Mouse (Mus musculus) gastrocnemius, postnatal 10 days (tissue): ENCODE measurements around the gene Bglap. TPM values are rescaled to one million over a fixed set of nuclear protein-coding genes. Genes with fewer than 3 reads are reported as not detected.
"Not testable (repeated sequence)": the region's sequence is repeated elsewhere in the genome, so short reads cannot be mapped to it uniquely, and the experiment has no call there.

Source experiments
- DNase-seq: peaks from one replicate; pipeline ENCODE4 v3.0.0; 2021; ENCODE audit warnings: mixed read lengths
- total RNA-seq, 2 experiments: library from RNA; stranded (reverse); gene quantifications; 2 replicates each; pipeline ENCODE4 v1.2.3; 2021

The Bglap gene
- total RNA-seq, 2 experiments from 2014 or later: 175 TPM; not detected in 1

DNA sequence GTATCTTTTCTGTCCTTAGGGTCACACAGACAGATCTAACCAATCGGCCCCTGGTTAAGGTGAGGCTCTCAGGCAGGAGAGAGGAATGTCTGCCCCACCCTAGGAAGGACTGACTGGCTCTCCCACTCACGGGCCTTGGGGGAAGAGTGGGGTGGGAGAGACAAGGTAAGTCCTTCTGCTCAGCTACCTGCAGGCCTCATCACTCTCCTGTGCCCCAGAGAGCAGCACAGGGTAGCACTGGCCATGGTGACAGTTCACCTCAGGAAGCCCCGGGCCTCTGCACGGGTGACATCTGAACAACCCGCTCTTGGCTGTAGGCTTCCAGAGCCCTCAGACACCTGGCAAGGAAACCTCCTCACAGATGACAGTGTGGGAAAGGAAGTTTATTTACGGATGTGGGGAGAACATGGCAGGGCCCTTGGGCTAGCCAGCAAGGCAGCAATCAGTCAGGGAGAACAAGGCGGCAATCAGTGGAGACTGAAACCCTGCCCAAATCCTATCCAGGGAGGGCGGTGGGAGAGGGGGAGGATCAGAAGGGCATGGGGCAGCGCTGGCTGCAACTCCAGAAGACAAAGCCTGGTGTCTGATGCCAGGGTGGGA lies 9.6 kb upstream of the Bglap start:
- no peak for DNase-seq

GRCm38 (mm10) chr3:88382383-88382782 lies 1.9 kb downstream of the Bglap start:
- DNase-seq: not testable (repeated sequence)

DNA sequence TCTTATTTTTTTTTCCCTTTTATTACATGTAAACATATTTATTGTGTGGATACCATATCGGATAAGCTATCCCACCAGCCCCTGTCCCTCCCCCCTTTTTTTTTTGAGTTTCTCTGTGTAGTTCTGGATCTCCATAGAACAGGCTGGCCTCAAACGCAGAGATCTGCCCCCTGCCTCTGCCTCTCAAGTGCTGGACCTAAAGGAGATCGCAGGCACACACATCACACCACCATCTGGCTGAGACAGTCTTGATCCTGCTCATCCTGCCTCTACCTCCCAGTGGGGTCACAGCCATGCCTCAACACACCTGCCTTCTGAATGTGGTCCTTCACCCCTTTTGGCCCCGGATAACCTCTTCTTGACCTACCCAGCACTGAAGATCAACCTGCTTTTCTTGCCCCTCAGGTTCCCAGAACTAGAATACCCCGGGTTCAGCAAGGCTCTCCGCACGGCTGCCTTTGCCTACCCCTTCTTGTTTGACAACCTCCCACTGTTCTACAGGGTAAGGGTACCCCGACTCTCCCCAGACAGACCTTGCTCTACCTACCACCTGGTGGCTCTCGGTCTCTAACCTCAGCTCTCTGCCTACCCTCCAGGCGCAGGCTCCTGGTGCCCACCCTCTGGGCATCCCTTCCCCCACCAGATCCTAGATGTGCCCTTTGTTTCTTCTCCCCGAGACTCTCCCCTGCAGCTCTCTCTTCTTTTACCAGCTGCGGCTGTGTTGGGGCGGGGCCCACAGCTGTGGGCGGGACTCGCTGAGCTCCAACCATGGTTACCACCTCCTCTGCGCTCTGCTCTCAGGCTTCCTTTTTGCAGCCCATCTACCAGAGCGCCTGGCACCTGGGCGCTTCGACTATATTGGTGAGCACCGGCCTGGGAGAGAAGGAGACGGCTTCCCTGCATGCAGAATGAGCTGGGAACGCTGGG lies 2.6 kb downstream of the Bglap start:
- not testable (repeated sequence) for DNase-seq

- DNase-seq: not testable (repeated sequence)
These were observed 5.7 kb downstream of the Bglap start, which contains the start of gene Bglap2 for GRCm38 (mm10) chr3:88378599-88378998. Bglap2 (minus strand) TSS chr3:88378699.

DNA sequence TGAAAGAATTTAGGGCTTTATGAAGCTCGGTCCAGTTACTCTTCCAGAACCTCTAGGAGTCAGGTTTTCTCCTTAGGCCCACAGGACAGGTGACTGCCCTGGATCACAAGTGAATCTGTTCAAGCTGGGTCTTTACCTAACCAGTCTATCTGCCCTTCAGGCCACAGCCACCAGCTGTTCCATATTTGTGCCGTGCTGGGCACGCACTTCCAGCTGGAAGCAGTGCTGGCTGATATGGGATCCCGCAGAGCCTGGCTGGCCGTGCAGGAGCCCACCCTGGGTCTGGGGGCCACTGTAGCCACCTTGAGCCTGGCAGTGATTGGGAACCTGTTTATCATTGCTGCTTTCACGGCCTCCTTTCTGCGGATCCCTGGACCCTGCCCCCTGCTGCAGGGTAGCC lies 7.6 kb downstream of the Bglap start:
- DNase-seq: not testable (repeated sequence)

DNA sequence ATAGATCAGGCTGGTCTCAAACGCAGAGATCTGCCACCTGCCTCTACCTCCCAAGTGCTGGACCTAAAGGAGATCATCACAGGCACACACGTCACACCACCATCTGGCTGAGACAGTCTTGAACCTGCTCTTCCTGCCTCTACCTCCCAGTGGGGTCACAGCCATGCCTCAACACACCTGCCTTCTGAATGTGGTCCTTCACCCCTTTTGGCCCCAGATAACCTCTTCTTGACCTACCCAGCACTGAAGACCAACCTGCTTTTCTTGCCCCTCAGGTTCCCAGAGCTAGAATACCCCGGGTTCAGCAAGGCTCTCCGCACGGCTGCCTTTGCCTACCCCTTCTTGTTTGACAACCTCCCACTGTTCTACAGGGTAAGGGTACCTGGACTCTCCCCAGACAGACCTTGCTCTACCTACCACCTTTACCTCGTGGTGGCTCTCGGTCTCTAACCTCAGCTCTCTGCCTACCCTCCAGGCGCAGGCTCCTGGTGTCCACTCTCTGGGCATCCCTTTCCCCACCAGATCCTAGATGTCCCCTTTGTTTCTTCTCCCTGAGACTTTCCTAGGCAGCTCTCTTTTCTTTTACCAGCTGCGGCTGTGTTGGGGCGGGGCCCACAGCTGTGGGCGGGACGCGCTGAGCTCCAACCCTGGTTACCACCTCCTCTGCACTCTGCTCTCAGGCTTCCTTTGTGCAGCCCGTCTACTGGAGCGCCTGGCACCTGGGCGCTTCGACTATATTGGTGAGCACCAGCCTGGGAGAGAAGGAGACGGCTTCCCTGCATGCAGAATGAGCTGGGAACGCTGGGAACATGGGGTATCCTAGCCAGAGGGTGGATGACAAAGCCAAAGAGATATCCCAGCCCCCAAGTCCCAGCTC lies 8.3 kb downstream of the Bglap start:
- DNase-seq: not testable (repeated sequence)

DNA sequence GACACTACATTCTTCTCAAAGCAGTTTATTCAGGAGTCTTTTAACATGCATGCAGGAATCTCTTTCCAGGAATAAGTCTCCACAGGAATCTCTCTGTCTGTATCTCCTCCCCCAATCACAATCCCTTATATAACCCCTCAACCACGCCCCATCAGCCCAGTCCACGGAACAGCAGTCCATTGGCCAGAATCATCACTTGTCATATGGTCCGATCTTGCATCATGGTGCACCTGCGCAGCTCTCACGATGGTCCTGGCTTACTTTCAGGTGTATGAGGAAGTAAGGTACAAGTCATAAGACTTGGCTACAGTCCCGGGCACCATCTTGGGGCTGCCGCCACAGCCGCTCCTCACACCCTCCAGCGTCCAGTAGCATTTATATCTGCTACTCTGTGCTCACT lies 11.6 kb downstream of the Bglap start, which contains the start of gene Bglap3:
Bglap3 (minus strand) TSS at position 101 of the 400 bp plus-strand sequence.
- DNase-seq: not testable (repeated sequence)

GRCm38 (mm10) chr3:88368511-88368910 lies 15.8 kb downstream of the Bglap start:
- peak; percentile 47 for DNase-seq

- not testable (repeated sequence) for DNase-seq
These were observed 16.7 kb downstream of the Bglap start for GRCm38 (mm10) chr3:88367517-88367916.

GRCm38 (mm10) chr3:88366830-88367428 lies 17.3 kb downstream of the Bglap start:
- peak; percentile 40 for DNase-seq

DNA sequence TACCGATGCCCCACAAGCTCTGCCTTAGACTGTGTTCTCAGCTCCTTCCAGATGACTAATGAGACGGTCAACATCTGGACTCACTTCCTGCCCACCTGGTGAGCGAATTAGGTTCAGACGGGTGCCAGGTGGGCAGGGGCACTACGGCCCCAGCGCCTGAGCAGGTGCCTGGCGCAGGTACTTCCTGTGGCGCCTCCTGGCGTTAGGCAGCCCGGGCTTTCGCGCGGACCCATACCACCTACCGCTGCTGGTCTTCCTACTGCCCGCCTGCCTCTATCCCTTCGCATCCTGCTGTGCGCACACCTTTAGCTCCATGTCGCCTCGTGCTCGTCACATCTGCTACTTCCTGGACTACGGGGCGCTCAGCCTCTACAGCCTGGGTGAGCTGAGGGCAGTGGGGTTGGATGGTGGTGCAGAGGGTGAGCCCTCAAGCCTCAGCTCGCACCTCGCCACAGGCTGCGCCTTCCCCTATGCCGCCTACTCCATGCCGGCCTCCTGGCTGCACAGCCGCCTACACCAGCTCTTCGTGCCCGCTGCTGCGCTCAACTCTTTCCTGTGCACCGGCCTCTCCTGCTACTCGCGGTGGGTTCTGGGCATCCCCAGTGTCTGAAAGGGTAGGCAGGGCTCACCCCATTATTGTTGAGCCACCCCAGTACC lies 18.4 kb downstream of the Bglap start:
- DNase-seq: no peak

DNA sequence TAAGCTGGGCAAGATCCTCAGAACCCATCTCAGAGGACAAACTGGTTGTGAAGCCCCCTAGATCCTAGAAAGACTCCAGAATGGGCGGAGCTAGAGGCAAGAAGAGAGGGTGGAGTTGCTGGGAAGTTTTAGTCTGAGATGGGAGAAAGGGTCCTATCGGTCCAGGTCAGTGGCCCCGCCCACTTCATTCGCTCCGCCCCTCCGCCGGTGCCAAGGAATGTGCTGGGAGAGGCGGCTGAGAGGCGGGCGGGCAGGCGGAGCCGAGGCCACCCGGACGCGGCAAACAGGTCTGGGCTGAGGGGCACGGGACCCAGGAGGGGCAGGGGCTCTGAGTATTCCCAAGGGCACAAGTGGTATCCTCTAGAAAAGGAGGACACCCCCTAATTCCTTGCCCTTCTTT lies 19.9 kb downstream of the Bglap start, which contains the start of gene Paqr6:
Paqr6 (plus strand) TSS at position 248 of the 400 bp plus-strand sequence.
- peak; percentile 72 for DNase-seq

GRCm38 (mm10) chr3:88363700-88364099 lies 20.6 kb downstream of the Bglap start:
- no peak for DNase-seq

DNA sequence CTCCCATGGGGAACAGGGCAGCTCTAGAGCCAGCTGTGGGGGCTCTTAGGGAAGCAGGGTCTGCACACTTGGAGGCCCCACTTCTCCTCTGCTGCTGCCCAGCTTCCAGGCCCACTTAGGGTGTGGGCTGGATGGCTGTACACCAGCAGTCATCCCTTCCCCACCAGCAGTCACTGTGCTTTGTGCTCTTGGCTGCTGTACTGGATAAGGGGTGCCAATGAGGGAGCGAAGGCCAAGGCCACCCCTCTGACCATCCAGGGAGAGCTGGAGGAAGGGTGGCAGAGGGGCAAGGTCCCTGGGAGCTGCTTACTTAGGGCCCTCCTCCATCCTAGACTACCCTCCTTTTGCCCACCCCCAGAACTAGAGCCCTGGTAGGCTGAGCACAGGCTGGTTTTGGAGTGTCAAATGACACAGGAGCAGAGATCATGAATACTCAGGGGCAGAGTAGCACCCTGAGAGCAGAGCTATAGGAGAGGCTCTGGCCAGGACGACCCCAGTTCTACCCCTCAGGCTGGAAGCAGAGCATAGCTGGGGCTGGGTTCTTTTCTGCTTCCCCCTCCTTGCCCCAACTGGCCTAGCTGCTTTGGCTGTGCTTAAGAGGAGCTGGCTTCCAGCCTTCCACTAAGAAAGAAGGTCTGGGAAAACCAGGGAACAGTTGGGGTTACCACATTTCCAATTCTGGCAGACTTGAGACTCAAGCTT lies 22.5 kb downstream of the Bglap start:
- DNase-seq: no peak

DNA sequence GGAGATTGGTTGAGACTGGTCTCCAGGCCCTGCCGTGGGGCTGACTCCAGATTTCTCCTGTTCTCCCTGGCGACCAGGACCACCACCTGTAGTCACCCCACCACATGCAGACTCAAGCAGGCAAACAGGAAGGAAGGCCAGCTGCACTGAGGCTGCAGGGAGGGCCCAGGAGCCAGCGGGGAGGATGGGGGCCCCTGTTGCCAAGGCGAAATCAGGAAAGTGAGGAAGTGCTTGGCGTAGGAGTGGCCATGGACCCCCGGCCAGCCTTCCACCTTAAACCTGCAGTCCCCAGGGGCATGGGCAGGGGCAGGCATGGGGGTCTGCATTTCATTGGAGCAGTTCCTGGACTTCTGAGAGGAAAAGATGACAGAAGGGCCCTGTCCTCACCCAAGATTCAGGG lies 23.2 kb downstream of the Bglap start:
- DNase-seq: no peak

GRCm38 (mm10) chr3:88359989-88360388 lies 24.3 kb downstream of the Bglap start:
- no peak for DNase-seq

GRCm38 (mm10) chr3:88359584-88359983 lies 24.7 kb downstream of the Bglap start:
- no peak for DNase-seq

- no peak for DNase-seq
These were observed 29.7 kb downstream of the Bglap start for GRCm38 (mm10) chr3:88354396-88355165.

GRCm38 (mm10) chr3:88352907-88353306 lies 31.4 kb downstream of the Bglap start:
- no peak for DNase-seq

DNA sequence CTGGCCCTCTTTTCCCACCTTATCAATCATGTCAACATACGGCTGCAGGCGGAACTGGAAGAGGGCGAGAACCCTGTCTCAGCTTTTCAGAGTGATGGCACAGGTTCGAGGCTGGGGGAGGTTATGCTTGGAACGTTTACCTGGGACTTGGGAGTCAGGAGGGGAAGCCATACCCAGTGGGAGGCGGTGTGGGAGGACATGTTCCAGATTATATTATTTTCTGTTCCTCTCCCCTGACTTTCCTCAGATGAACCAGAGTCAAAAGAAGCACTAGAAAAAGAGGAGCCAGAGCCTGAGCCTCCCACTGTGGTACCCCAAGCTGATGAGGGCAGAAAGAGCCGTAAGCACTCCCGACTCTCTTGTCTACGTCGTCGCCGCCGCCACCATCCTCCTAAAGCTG lies 33.5 kb downstream of the Bglap start:
- DNase-seq: no peak
